ENCODE assay signal across 9 mouse cellular contexts in genomic region chr1:82432919-82433648, GRCm38 (mm10).
DNase-seq lines count a peak whose midpoint lies in the region; ATAC-seq and TF ChIP-seq lines count a peak whose summit lies in the region.
"Had no signal": no experiment of that assay in that cellular context is flagged by ENCODE, and none has a peak within 500 bp of the region (broad histone marks: within the 10 kb centered on the region; RNA-seq: fewer than 3 reads in every experiment).

No protein-coding gene starts in this region.

- H3K27me3 ChIP-seq in midbrain, postnatal 0 days (ENCODE audit: insufficient read depth, low read length): no peaks in the 10 kb centered on the region

- H3K4me2 ChIP-seq in midbrain, postnatal 0 days (ENCODE audit: low read depth, low read length, poor library complexity, severe bottlenecking): no peak overlapping the region

- no peak for ATAC-seq in CD4-positive, CD25-positive, alpha-beta regulatory T cell, adult 4 months
- ATAC-seq in midbrain, postnatal 0 days (ENCODE audit: low FRiP score): peak; percentile 81

- H3K9ac ChIP-seq in midbrain, postnatal 0 days (replicated peaks; ENCODE audit: low read length, poor library complexity, severe bottlenecking): no peak overlapping the region

- peak; percentile 98 for TF ChIP-seq CTCF in midbrain, postnatal 0 days (IDR thresholded peaks at IDR 0.05)

- no peaks in the 10 kb centered on the region for H3K36me3 ChIP-seq in midbrain, postnatal 0 days (ENCODE audit: insufficient read depth, low read length)

- 63% methylated on average over 15 of the region's 15 CpGs for WGBS in midbrain, postnatal 0 days

- no peaks in the 10 kb centered on the region for H3K4me1 ChIP-seq in midbrain, postnatal 0 days (ENCODE audit: insufficient read depth, low read length)

- no peaks in the 10 kb centered on the region for H3K9me3 ChIP-seq in midbrain, postnatal 0 days (ENCODE audit: low read length)

- DNase-seq in CD4-positive, CD25-positive, alpha-beta regulatory T cell, adult 2 months (ENCODE audit: low read depth, low spot score): peak; percentile 18
- DNase-seq in cerebellum, postnatal 25 days: peak; percentile 74 to 85
- peak; percentile 61 to 63 for DNase-seq in frontal cortex, postnatal 25 days (ENCODE audit: low spot score in 2 of 2)
- peak; percentile 76 for DNase-seq in kidney, adult 18-20 months
- DNase-seq in left cerebral cortex, postnatal 36 days (ENCODE audit: low spot score in 2 of 2): peak; percentile 61 to 71
- DNase-seq in midbrain, postnatal 0 days (ENCODE audit: low spot score): peak; percentile 89
- peak; percentile 83 for DNase-seq in testis, postnatal 10 days (ENCODE audit: low spot score)

- no peak overlapping the region for H3K4me3 ChIP-seq in midbrain, postnatal 0 days (ENCODE audit: low read depth, low read length)
- H3K4me3 ChIP-seq: myocyte had no signal

- intact Hi-C loops in left cerebral cortex, postnatal 36 days (cut with DNase I): loop anchor here (5.0 kb wide), 3 partner anchors 121 to 1116 kb away; partner anchors contain the start of gene Irs1

- no peak overlapping the region for H3K27ac ChIP-seq in midbrain, postnatal 0 days (ENCODE audit: low read depth, low read length)

Comparison
In these comparisons a context has a peak if more than half of its experiments do, and no peak if none do; other contexts are left out.
1. DNase-seq: peak in every context shown above with its lines; median percentile 89 in midbrain, postnatal 0 days; 83 in testis, postnatal 10 days; 80 in cerebellum, postnatal 25 days; 76 in kidney, adult 18-20 months; 66 in left cerebral cortex, postnatal 36 days; 62 in frontal cortex, postnatal 25 days; 18 in CD4-positive, CD25-positive, alpha-beta regulatory T cell, adult 2 months.